Mouse (Mus musculus): ENCODE data around the gene Nelfb. TPM values are rescaled to one million over a fixed set of nuclear protein-coding genes. Genes with fewer than 3 reads are reported as not detected.
A peak's percentile ranks its signal among the peaks of the same experiment; 100 is the strongest.

Nelfb gene
- polyA plus RNA-seq, 1 experiment from 2014 or later = 42.8 TPM

DNA sequence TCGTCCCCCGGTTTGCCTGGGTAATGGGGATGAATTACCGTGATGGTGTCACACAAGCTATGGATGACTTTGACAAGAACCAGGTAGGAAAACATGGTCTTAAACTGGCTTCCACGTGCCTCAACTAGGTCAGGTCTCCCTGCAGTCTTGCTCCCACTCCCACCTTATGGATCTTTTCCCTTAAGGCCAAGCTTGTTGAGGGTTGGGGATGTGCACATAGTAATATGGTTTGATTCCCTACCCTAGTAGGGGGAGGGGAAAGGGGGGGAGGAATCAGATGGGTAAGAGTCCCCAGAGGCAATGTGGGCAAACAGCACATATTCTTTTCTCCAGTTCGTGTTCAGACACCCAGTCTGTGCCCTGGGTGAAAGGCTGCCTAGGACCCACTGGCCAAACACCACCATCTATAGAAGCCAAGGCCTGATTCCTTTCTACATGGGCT, 10.1 kb upstream of the Nelfb start:
- WGBS (ENCODE audit: insufficient replicate concordance) = 58% methylated on average over 5 of the region's 5 CpGs
- H3K27ac ChIP-seq = peak overlapping the region; percentile 30; the same call in 1 of the 2 replicates

DNA sequence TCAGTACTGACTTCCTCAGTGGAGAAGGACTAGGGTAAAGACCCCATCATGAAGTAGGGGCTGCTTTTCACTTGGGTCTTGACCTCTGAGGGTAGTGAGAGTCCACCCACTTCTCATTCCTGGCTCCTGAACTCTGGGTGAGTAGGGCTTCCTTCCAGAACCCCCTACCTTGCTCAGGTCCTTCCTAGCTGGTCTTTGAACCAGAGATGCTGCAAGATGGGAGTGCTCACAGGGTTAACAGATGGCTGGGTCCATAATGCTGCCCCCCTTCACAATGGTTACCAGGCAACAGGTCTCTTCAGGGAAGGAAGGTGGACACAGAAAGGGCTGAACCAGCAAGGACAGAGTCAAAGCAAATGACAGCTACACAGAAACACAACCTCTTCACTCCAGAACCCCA, 7.2 kb upstream of the Nelfb start, which contains the start of gene Fam166a:
Gene Fam166a, plus strand, starts transcription at position 301 of the 400 bp plus-strand sequence.
- Histone ChIP-seq H3K9ac (no peak within 1 kb of the TSS), H3K4me3 (replicated peaks) (no peak within 1 kb of the TSS), H3K4me1 (replicated peaks) (peaks cover 21% of the 10 kb centered on the region), H3K9me3 (replicated peaks) (no peaks in the 10 kb centered on the region), H3K36me3 (peaks cover 22% of the 10 kb centered on the region), H3K27me3 (peaks cover 4% of the 10 kb centered on the region; the same call in 1 of the 2 replicates), H3K4me2 (no peak within 1 kb of the TSS), H3K27ac (no peak within 1 kb of the TSS)
- ATAC-seq (ENCODE audit: low read depth) (no peak), DNase-seq (no peak)

More for the DNA sequence above, 10.1 kb upstream of the Nelfb start:
- DNase-seq (no peak), ATAC-seq (ENCODE audit: low read depth) (no peak)
- peaks cover 30% of the 10 kb centered on the region for H3K4me1 ChIP-seq (replicated peaks)
- no peak overlapping the region for H3K4me2 ChIP-seq
- H3K36me3 ChIP-seq = peaks cover 27% of the 10 kb centered on the region
- no peaks in the 10 kb centered on the region for H3K9me3 ChIP-seq (replicated peaks)
- H3K4me3 ChIP-seq (replicated peaks) = peak overlapping the region; percentile 92; the same call in 1 of the 2 replicates
- H3K27me3 ChIP-seq = no peaks in the 10 kb centered on the region
- H3K9ac ChIP-seq = no peak overlapping the region

GRCm38 (mm10) chr2:25217666-25218065, 6.4 kb upstream of the Nelfb start:
- Histone ChIP-seq H3K27me3 (peaks cover 5% of the 10 kb centered on the region; the same call in 1 of the 2 replicates), H3K4me2 (no peak overlapping the region), H3K9me3 (replicated peaks) (no peaks in the 10 kb centered on the region), H3K4me3 (replicated peaks) (no peak overlapping the region), H3K4me1 (replicated peaks) (peaks cover 14% of the 10 kb centered on the region), H3K36me3 (peaks cover 14% of the 10 kb centered on the region), H3K9ac (no peak overlapping the region), H3K27ac (no peak overlapping the region)
- no peak for DNase-seq
- ATAC-seq (ENCODE audit: low read depth) = no peak
- 51% methylated on average over 2 of the region's 2 CpGs for WGBS (ENCODE audit: insufficient replicate concordance)

- Histone ChIP-seq H3K27me3 (peaks cover 5% of the 10 kb centered on the region; the same call in 1 of the 2 replicates), H3K4me3 (replicated peaks) (no peak within 1 kb of the TSS), H3K4me1 (replicated peaks) (peaks cover 23% of the 10 kb centered on the region), H3K9ac (no peak within 1 kb of the TSS), H3K4me2 (no peak within 1 kb of the TSS), H3K36me3 (peaks cover 5% of the 10 kb centered on the region; the same call in 1 of the 2 replicates), H3K27ac (no peak within 1 kb of the TSS), H3K9me3 (replicated peaks) (no peaks in the 10 kb centered on the region)
- no peak for ATAC-seq (ENCODE audit: low read depth)
- 63% methylated on average over 3 of the region's 3 CpGs for WGBS (ENCODE audit: insufficient replicate concordance)
- no peak for DNase-seq
Observed at GRCm38 (mm10) chr2:25214444-25214843, 3.2 kb upstream of the Nelfb start, which contains the start of gene Stpg3. Stpg3 (minus strand) TSS chr2:25214637.

DNA sequence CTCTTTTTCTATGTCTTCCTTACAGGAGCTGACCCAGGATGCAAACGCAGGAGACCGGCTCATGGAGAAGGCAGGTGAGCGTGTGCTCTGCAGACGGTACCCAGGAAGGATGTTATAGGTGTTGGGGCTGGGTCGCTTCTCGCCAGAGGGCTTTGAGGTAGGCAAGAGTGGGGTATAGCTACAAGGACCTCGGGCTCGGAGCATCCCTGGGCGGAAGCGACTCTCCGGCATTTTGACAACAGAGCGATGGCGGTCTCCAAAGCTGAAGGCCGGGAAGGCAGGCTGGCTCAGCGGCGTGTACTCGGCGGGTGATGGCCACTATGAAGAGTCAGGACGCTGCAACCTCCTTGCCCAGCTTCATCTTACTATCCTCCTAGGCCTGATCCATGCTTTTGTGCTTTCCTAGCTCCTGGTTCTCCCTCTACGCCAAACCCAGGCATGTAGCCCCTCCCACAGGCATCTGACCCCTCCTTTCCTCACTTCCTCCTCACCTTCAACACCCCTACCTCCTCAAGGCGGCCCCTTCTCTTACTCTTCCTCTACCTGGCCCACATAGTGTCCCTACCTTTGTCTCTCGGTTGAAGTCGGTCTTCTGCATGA, 2.1 kb upstream of the Nelfb start:
- no peaks in the 10 kb centered on the region for H3K9me3 ChIP-seq (replicated peaks)
- H3K27me3 ChIP-seq = peaks cover 5% of the 10 kb centered on the region; the same call in 1 of the 2 replicates
- H3K4me2 ChIP-seq = no peak overlapping the region
- H3K4me1 ChIP-seq (replicated peaks) = peaks cover 30% of the 10 kb centered on the region
- H3K9ac ChIP-seq = no peak overlapping the region
- no peak overlapping the region for H3K27ac ChIP-seq
- ATAC-seq (ENCODE audit: low read depth) (no peak), DNase-seq (no peak)
- H3K36me3 ChIP-seq = peaks cover 10% of the 10 kb centered on the region; the same call in 1 of the 2 replicates
- WGBS (ENCODE audit: insufficient replicate concordance) = 66% methylated on average over 23 of the region's 23 CpGs
- H3K4me3 ChIP-seq (replicated peaks) = no peak overlapping the region

- peaks cover 35% of the 10 kb centered on the region for H3K36me3 ChIP-seq
- under 1% methylated on average over 24 of the region's 24 CpGs for WGBS (ENCODE audit: insufficient replicate concordance)
- peaks cover 5% of the 10 kb centered on the region; the same call in 1 of the 2 replicates for H3K27me3 ChIP-seq
- H3K4me3 ChIP-seq (replicated peaks) = peak overlapping the region; percentile 72
- H3K9ac ChIP-seq = peak overlapping the region; percentile 86
- no peaks in the 10 kb centered on the region for H3K9me3 ChIP-seq (replicated peaks)
- peak overlapping the region; percentile 80 for H3K27ac ChIP-seq
- ATAC-seq (ENCODE audit: low read depth) = peak; percentile 1
- no peak for DNase-seq
- H3K4me2 ChIP-seq = peak overlapping the region; percentile 79
- peaks cover 33% of the 10 kb centered on the region for H3K4me1 ChIP-seq (replicated peaks)
Observed at GRCm38 (mm10) chr2:25210686-25211085, 603 bp downstream of the Nelfb start.

GRCm38 (mm10) chr2:25207593-25207992, 3.7 kb downstream of the Nelfb start:
- 68% methylated on average over 1 of the region's 1 CpGs for WGBS (ENCODE audit: insufficient replicate concordance)
- H3K4me1 ChIP-seq (replicated peaks) = peaks cover 37% of the 10 kb centered on the region
- no peak overlapping the region for H3K4me2 ChIP-seq
- H3K9ac ChIP-seq = 0 out of 2 replicates have a peak overlapping the region, but pooled peaks have one; percentile 10
- H3K9me3 ChIP-seq (replicated peaks) = no peaks in the 10 kb centered on the region
- ATAC-seq (ENCODE audit: low read depth) = no peak
- no peak overlapping the region for H3K4me3 ChIP-seq (replicated peaks)
- peaks cover 66% of the 10 kb centered on the region for H3K36me3 ChIP-seq
- no peaks in the 10 kb centered on the region for H3K27me3 ChIP-seq
- DNase-seq = no peak
- no peak overlapping the region for H3K27ac ChIP-seq

- no peak for ATAC-seq (ENCODE audit: low read depth)
- peaks cover 98% of the 10 kb centered on the region for H3K36me3 ChIP-seq
- no peak overlapping the region for H3K27ac ChIP-seq
Observed at GRCm38 (mm10) chr2:25203631-25204214, 7.6 kb downstream of the Nelfb start.

DNA sequence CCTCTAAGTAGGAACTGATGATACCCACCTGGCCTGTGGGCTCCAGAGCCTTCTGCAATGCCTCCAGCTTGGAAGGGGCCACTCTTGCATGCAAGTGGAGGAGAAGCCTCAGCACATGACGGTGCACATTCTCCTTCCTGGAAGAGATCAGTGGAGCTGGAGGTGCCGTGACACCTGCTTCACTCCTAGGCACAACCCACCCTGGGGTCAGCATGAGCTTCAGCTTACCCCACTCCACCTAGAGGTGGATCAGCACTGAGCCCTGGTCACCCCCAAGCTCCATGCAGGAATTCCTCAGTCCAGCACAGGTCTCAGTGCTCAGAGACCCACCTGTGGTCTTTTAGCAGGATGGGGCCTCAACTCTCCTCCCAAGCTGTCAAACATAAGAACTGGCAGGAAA, 10.7 kb downstream of the Nelfb start:
- no peak overlapping the region for H3K4me2 ChIP-seq
- no peak overlapping the region for H3K4me3 ChIP-seq (replicated peaks)
- no peak overlapping the region for H3K9ac ChIP-seq
- DNase-seq (no peak), ATAC-seq (ENCODE audit: low read depth) (no peak)
- peaks cover 29% of the 10 kb centered on the region for H3K4me1 ChIP-seq (replicated peaks)
- 75% methylated on average over 2 of the region's 2 CpGs for WGBS (ENCODE audit: insufficient replicate concordance)
- H3K9me3 ChIP-seq (replicated peaks) = no peaks in the 10 kb centered on the region
- H3K27me3 ChIP-seq = no peaks in the 10 kb centered on the region
- H3K36me3 ChIP-seq = peaks cover 74% of the 10 kb centered on the region
- no peak overlapping the region for H3K27ac ChIP-seq

More at GRCm38 (mm10) chr2:25203631-25204214, 7.6 kb downstream of the Nelfb start:
- Histone ChIP-seq H3K4me2 (no peak overlapping the region), H3K9ac (no peak overlapping the region), H3K4me1 (replicated peaks) (0 out of 2 replicates have a peak, but pooled peaks cover 8% of the 10 kb centered on the region), H3K4me3 (replicated peaks) (no peak overlapping the region), H3K9me3 (replicated peaks) (no peaks in the 10 kb centered on the region), H3K27me3 (no peaks in the 10 kb centered on the region)
- no peak for DNase-seq
- WGBS (ENCODE audit: insufficient replicate concordance) = 67% methylated on average over 4 of the region's 4 CpGs

DNA sequence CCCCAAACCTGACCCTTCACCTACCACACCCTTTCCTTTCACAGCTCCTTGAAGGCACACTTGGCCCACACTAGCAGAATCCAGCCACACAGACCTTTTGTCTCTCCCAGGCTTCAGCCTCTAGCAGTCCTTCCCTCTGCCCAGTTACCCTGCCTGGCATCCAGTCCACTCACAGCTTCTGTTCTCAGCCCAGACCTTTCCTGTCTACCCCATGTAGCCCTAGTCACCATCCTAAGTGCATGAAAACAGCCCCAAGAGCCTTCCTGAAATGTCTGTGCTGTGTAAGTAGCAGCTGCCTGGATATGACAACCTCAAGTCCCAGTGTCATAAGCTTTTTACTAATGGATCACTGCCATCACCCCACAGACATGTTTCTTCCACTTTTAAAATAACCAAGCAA, 13.3 kb downstream of the Nelfb start:
- ATAC-seq (ENCODE audit: low read depth) = no peak
- Histone ChIP-seq H3K9me3 (replicated peaks) (no peaks in the 10 kb centered on the region), H3K4me3 (replicated peaks) (no peak overlapping the region), H3K27ac (peak overlapping the region; percentile 91), H3K9ac (no peak overlapping the region), H3K4me1 (replicated peaks) (peaks cover 52% of the 10 kb centered on the region), H3K27me3 (no peaks in the 10 kb centered on the region), H3K36me3 (peaks cover 51% of the 10 kb centered on the region), H3K4me2 (no peak overlapping the region)
- no peak for DNase-seq

DNA sequence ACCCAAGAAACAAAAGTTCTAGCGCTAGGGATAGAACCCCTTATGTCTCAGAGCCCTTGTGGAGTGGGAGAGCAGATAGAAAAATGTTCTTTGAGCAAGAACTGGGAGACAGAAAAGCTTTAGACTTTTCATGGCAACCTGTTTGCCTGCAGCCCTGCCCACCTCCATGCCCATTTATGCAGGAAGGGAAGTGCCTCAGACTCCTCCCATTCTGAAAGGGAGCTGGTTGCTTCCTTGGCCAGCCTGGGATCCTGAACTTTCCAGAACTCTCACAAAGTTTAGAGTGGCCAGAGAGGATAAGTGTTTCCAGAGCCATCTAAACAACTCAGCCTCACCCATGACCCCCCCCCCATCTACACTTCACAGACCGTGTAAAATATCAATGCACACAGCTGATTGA, 14.1 kb downstream of the Nelfb start:
- ATAC-seq (ENCODE audit: low read depth) = no peak
- H3K36me3 ChIP-seq = peaks cover 44% of the 10 kb centered on the region
- no peak for DNase-seq
- WGBS (ENCODE audit: insufficient replicate concordance) = 18% methylated on average over 2 of the region's 2 CpGs
- H3K9ac ChIP-seq = no peak overlapping the region
- H3K27me3 ChIP-seq = no peaks in the 10 kb centered on the region
- H3K4me1 ChIP-seq (replicated peaks) = peaks cover 53% of the 10 kb centered on the region
- H3K4me2 ChIP-seq = peak overlapping the region; percentile 80
- H3K4me3 ChIP-seq (replicated peaks) = peak overlapping the region; percentile 60; the same call in 1 of the 2 replicates
- no peaks in the 10 kb centered on the region for H3K9me3 ChIP-seq (replicated peaks)
- H3K27ac ChIP-seq = peak overlapping the region; percentile 91
